Mouse (Mus musculus) neural tube, embryonic 13.5 days (tissue): ENCODE data around the gene Tdrd1. TPM values are rescaled to one million over a fixed set of nuclear protein-coding genes. Genes with fewer than 3 reads are reported as not detected.

ENCODE experiments used
- ATAC-seq: fragments of 200-750 bp; cut with Nextera tagmentation; 2 replicates; pipeline ENCODE4 v1.8.0; 2017; ENCODE audit warnings: low read depth, mild to moderate bottlenecking, moderate TSS enrichment, moderate library complexity
- H3K27ac ChIP-seq: fragments of 300-500 bp; sonication (generic); replicated peaks from 2 replicates; pipeline ENCODE4 v1.5.1; 2015; ENCODE audit warnings: moderate library complexity, mild to moderate bottlenecking, inconsistent platforms
- H3K27me3 ChIP-seq: fragments of 300-500 bp; sonication (generic); 2 replicates; pipeline ENCODE4 v1.6.1; 2015; ENCODE audit warnings: mild to moderate bottlenecking, inconsistent platforms
- H3K36me3 ChIP-seq: fragments of 300-500 bp; sonication (generic); 2 replicates; pipeline ENCODE4 v1.6.1; 2015; ENCODE audit warnings: mild to moderate bottlenecking, inconsistent platforms
- H3K4me1 ChIP-seq: fragments of 300-500 bp; sonication (generic); replicated peaks from 2 replicates; pipeline ENCODE4 v1.6.1; 2015; ENCODE audit warnings: inconsistent platforms
- H3K4me2 ChIP-seq: fragments of 300-500 bp; sonication (generic); 2 replicates; pipeline ENCODE4 v1.6.1; 2015; ENCODE audit warnings: inconsistent platforms, mild to moderate bottlenecking, moderate library complexity
- H3K4me3 ChIP-seq: fragments of 300-500 bp; sonication (generic); 2 replicates; pipeline ENCODE4 v1.5.1; 2015; ENCODE audit warnings: mild to moderate bottlenecking, inconsistent platforms
- H3K9ac ChIP-seq: fragments of 300-500 bp; sonication (generic); 2 replicates; pipeline ENCODE4 v1.6.1; 2015; ENCODE audit warnings: moderate library complexity, mild to moderate bottlenecking, inconsistent platforms
- H3K9me3 ChIP-seq: fragments of 300-500 bp; sonication (generic); 2 replicates; pipeline ENCODE4 v1.6.1; 2016; ENCODE audit warnings: inconsistent platforms
- WGBS: fragments of 180-500 bp; shearing (Covaris S2); methylation state at CpG from one replicate; pipeline ENCODE4 v1.1.7; 2015; 5-methylcytosine and 5-hydroxymethylcytosine counted together
- polyA plus RNA-seq: library from polyadenylated mRNA; unstranded; fragments of >200 nt; fragmentation: Nextera tagmentation; extraction: Ambion mirVana; gene quantifications from 2 replicates; pipeline ENCODE4 v1.2.1, GENCODE M21; 2015

The Tdrd1 gene
- polyA plus RNA-seq, 1 experiment from 2014 or later, result 0.52 TPM

GRCm38 (mm10) chr19:56808771-56809170, 17.2 kb upstream of the Tdrd1 start:
- no peak for ATAC-seq
- Histone ChIP-seq H3K9ac (no peak overlapping the region), H3K4me3 (no peak overlapping the region), H3K27ac (no peak overlapping the region), H3K9me3 (no peaks in the 10 kb centered on the region), H3K4me2 (no peak overlapping the region), H3K27me3 (no peaks in the 10 kb centered on the region), H3K4me1 (0 out of 2 replicates have a peak, but pooled peaks cover 4% of the 10 kb centered on the region), H3K36me3 (peaks cover 52% of the 10 kb centered on the region)
- WGBS, result 57% methylated on average over 5 of the region's 5 CpGs

- Histone ChIP-seq H3K4me2 (no peak overlapping the region), H3K9me3 (no peaks in the 10 kb centered on the region), H3K36me3 (peaks cover 34% of the 10 kb centered on the region), H3K4me1 (peaks cover 6% of the 10 kb centered on the region; the same call in 1 of the 2 replicates), H3K27me3 (no peaks in the 10 kb centered on the region), H3K27ac (no peak overlapping the region), H3K9ac (no peak overlapping the region), H3K4me3 (no peak overlapping the region)
- ATAC-seq, result no peak
These were observed 15.3 kb upstream of the Tdrd1 start for GRCm38 (mm10) chr19:56810641-56811146.

GRCm38 (mm10) chr19:56811590-56811989, 14.4 kb upstream of the Tdrd1 start:
- 48% methylated on average over 9 of the region's 9 CpGs for WGBS
- Histone ChIP-seq H3K4me1 (peaks cover 15% of the 10 kb centered on the region), H3K4me2 (no peak overlapping the region), H3K9me3 (no peaks in the 10 kb centered on the region), H3K27ac (no peak overlapping the region), H3K27me3 (no peaks in the 10 kb centered on the region), H3K36me3 (peaks cover 29% of the 10 kb centered on the region), H3K4me3 (no peak overlapping the region), H3K9ac (no peak overlapping the region)
- ATAC-seq, result no peak

GRCm38 (mm10) chr19:56813360-56813759, 12.6 kb upstream of the Tdrd1 start:
- Histone ChIP-seq H3K4me1 (peaks cover 32% of the 10 kb centered on the region), H3K4me3 (no peak overlapping the region), H3K4me2 (no peak overlapping the region), H3K9ac (no peak overlapping the region), H3K9me3 (no peaks in the 10 kb centered on the region), H3K27me3 (no peaks in the 10 kb centered on the region), H3K27ac (no peak overlapping the region), H3K36me3 (peaks cover 14% of the 10 kb centered on the region)
- no peak for ATAC-seq
- 91% methylated on average over 4 of the region's 4 CpGs for WGBS

- Histone ChIP-seq H3K4me2 (peak overlapping the region; percentile 16; the same call in 1 of the 2 replicates), H3K27ac (no peak overlapping the region), H3K4me1 (peaks cover 58% of the 10 kb centered on the region), H3K36me3 (peaks cover 5% of the 10 kb centered on the region), H3K9me3 (no peaks in the 10 kb centered on the region), H3K27me3 (no peaks in the 10 kb centered on the region), H3K9ac (peak overlapping the region; percentile 9; the same call in 1 of the 2 replicates), H3K4me3 (no peak overlapping the region)
- 50% methylated on average over 14 of the region's 14 CpGs for WGBS
- ATAC-seq, result no peak
These were observed 8.0 kb upstream of the Tdrd1 start for GRCm38 (mm10) chr19:56817851-56818526.

- H3K27ac ChIP-seq, result peak overlapping the region; percentile 95
- WGBS, result 6% methylated on average over 22 of the region's 22 CpGs
- peak overlapping the region; percentile 85 for H3K4me2 ChIP-seq
- H3K4me1 ChIP-seq, result peaks cover 51% of the 10 kb centered on the region
- H3K27me3 ChIP-seq, result peaks cover 6% of the 10 kb centered on the region
- ATAC-seq, result no peak
- H3K9me3 ChIP-seq, result no peaks in the 10 kb centered on the region
- peak overlapping the region; percentile 96 for H3K4me3 ChIP-seq
- no peaks in the 10 kb centered on the region for H3K36me3 ChIP-seq
- peak overlapping the region; percentile 92 for H3K9ac ChIP-seq
These were observed 4.8 kb upstream of the Tdrd1 start for GRCm38 (mm10) chr19:56821040-56821797.

- Histone ChIP-seq H3K27ac (peak within 1 kb of the TSS; percentile 95), H3K36me3 (no peaks in the 10 kb centered on the region), H3K27me3 (peaks cover 6% of the 10 kb centered on the region), H3K9ac (peak within 1 kb of the TSS; percentile 92), H3K4me3 (peak within 1 kb of the TSS; percentile 96), H3K4me2 (peak within 1 kb of the TSS; percentile 85), H3K9me3 (no peaks in the 10 kb centered on the region), H3K4me1 (peaks cover 44% of the 10 kb centered on the region)
- WGBS, result under 1% methylated on average over 79 of the region's 79 CpGs
- ATAC-seq, result peak; percentile 96
These were observed 4.1 kb upstream of the Tdrd1 start, which contains the start of gene Ccdc186 for GRCm38 (mm10) chr19:56821798-56822447. Ccdc186 (minus strand) TSS chr19:56822190.

GRCm38 (mm10) chr19:56822448-56822836, 3.6 kb upstream of the Tdrd1 start:
- WGBS, result 21% methylated on average over 10 of the region's 10 CpGs
- peak; percentile 44 for ATAC-seq
- no peaks in the 10 kb centered on the region for H3K9me3 ChIP-seq
- peak overlapping the region; percentile 61 for H3K9ac ChIP-seq
- no peaks in the 10 kb centered on the region for H3K36me3 ChIP-seq
- peaks cover 39% of the 10 kb centered on the region for H3K4me1 ChIP-seq
- H3K4me3 ChIP-seq, result peak overlapping the region; percentile 96
- H3K4me2 ChIP-seq, result peak overlapping the region; percentile 85
- H3K27me3 ChIP-seq, result peaks cover 6% of the 10 kb centered on the region
- peak overlapping the region; percentile 95; the same call in 1 of the 2 replicates for H3K27ac ChIP-seq

- 85% methylated on average over 11 of the region's 11 CpGs for WGBS
These were observed 2.3 kb downstream of the Tdrd1 start for GRCm38 (mm10) chr19:56828305-56828704.

GRCm38 (mm10) chr19:56829267-56829666, 3.3 kb downstream of the Tdrd1 start:
- no peaks in the 10 kb centered on the region for H3K4me1 ChIP-seq
- no peaks in the 10 kb centered on the region for H3K9me3 ChIP-seq
- no peak for ATAC-seq
- no peak overlapping the region for H3K27ac ChIP-seq
- no peak overlapping the region for H3K9ac ChIP-seq
- no peaks in the 10 kb centered on the region for H3K36me3 ChIP-seq
- 93% methylated on average over 9 of the region's 9 CpGs for WGBS
- H3K27me3 ChIP-seq, result peaks cover 6% of the 10 kb centered on the region
- H3K4me3 ChIP-seq, result no peak overlapping the region
- H3K4me2 ChIP-seq, result no peak overlapping the region

More at GRCm38 (mm10) chr19:56828305-56828704, 2.3 kb downstream of the Tdrd1 start:
- H3K9me3 ChIP-seq, result no peaks in the 10 kb centered on the region
- peaks cover 6% of the 10 kb centered on the region for H3K27me3 ChIP-seq
- H3K4me1 ChIP-seq, result no peaks in the 10 kb centered on the region
- no peak overlapping the region for H3K9ac ChIP-seq
- ATAC-seq, result no peak
- no peak overlapping the region for H3K4me3 ChIP-seq
- H3K36me3 ChIP-seq, result no peaks in the 10 kb centered on the region
- no peak overlapping the region for H3K4me2 ChIP-seq
- no peak overlapping the region for H3K27ac ChIP-seq

GRCm38 (mm10) chr19:56830163-56830562, 4.2 kb downstream of the Tdrd1 start:
- peaks cover 5% of the 10 kb centered on the region for H3K27me3 ChIP-seq
- 92% methylated on average over 4 of the region's 4 CpGs for WGBS
- no peak overlapping the region for H3K4me2 ChIP-seq
- no peaks in the 10 kb centered on the region for H3K9me3 ChIP-seq
- H3K9ac ChIP-seq, result no peak overlapping the region
- no peaks in the 10 kb centered on the region for H3K4me1 ChIP-seq
- no peak overlapping the region for H3K27ac ChIP-seq
- no peaks in the 10 kb centered on the region for H3K36me3 ChIP-seq
- no peak for ATAC-seq
- no peak overlapping the region for H3K4me3 ChIP-seq

GRCm38 (mm10) chr19:56835340-56835739, 9.3 kb downstream of the Tdrd1 start:
- Histone ChIP-seq H3K4me1 (peaks cover 5% of the 10 kb centered on the region; the same call in 1 of the 2 replicates), H3K27ac (no peak overlapping the region), H3K4me3 (no peak overlapping the region), H3K9ac (no peak overlapping the region), H3K9me3 (no peaks in the 10 kb centered on the region), H3K4me2 (no peak overlapping the region), H3K36me3 (no peaks in the 10 kb centered on the region), H3K27me3 (no peaks in the 10 kb centered on the region; the same call in 1 of the 2 replicates)
- 43% methylated on average over 9 of the region's 9 CpGs for WGBS
- ATAC-seq, result no peak
